8 mouse cellular contexts compared by ENCODE assay signal in genomic region chr10:78067226-78067625, GRCm38 (mm10). TPM values are rescaled to one million over a fixed set of nuclear protein-coding genes. Genes with fewer than 3 reads are reported as not detected.
DNase-seq lines count a peak whose midpoint lies in the region; ATAC-seq and TF ChIP-seq lines count a peak whose summit lies in the region.

No protein-coding gene starts in this region.

- H3K4me2 ChIP-seq in liver, postnatal 0 days (ENCODE audit: low read depth, low read length) = no peak overlapping the region
- no peak overlapping the region for H3K4me2 ChIP-seq in hindbrain, embryonic 14.5 days (replicated peaks)

- no peak for TF ChIP-seq POLR2A in ES-Bruce4 (IDR thresholded peaks at IDR 0.05; ENCODE audit: insufficient read depth, low read length)

- H3K27ac ChIP-seq in layer of hippocampus, adult 2 months = no peak overlapping the region
- no peak overlapping the region for H3K27ac ChIP-seq in ES-Bruce4 (ENCODE audit: insufficient read depth, low read length)
- no peak overlapping the region for H3K27ac ChIP-seq in embryonic facial prominence, embryonic 10.5 days (replicated peaks)
- H3K27ac ChIP-seq in liver, postnatal 0 days (ENCODE audit: low read depth) = no peak overlapping the region
- no peak overlapping the region for H3K27ac ChIP-seq in hindbrain, embryonic 14.5 days

- TF ChIP-seq CTCF in layer of hippocampus, adult 2 months (conservative IDR thresholded peaks at IDR 0.05) = peak; percentile 24; the same call in 1 of the 2 replicates
- TF ChIP-seq CTCF in ES-Bruce4 (IDR thresholded peaks at IDR 0.05; ENCODE audit: low read depth, low read length) = peak; percentile 33
- 0 out of 2 replicates have a peak, but pooled peaks have one; percentile 6 for TF ChIP-seq CTCF in liver, postnatal 0 days (IDR thresholded peaks at IDR 0.05; ENCODE audit: low read depth)

- WGBS in embryonic facial prominence, embryonic 10.5 days = 43% methylated on average over 4 of the region's 4 CpGs
- 37% methylated on average over 4 of the region's 4 CpGs for WGBS in liver, postnatal 0 days (ENCODE audit: insufficient replicate concordance)
- 52% methylated on average over 4 of the region's 4 CpGs for WGBS in hindbrain, embryonic 14.5 days

- H3K9ac ChIP-seq in ES-Bruce4 (ENCODE audit: low read depth, poor library complexity, severe bottlenecking) = no peak overlapping the region
- no peak overlapping the region for H3K9ac ChIP-seq in liver, postnatal 0 days (replicated peaks)
- H3K9ac ChIP-seq in hindbrain, embryonic 14.5 days = no peak overlapping the region

- H3K9me3 ChIP-seq in ES-Bruce4 (replicated peaks; ENCODE audit: control insufficient read depth, insufficient read depth, low read length, poor library complexity, severe bottlenecking) = no peaks in the 10 kb centered on the region
- no peaks in the 10 kb centered on the region for H3K9me3 ChIP-seq in embryonic facial prominence, embryonic 10.5 days
- H3K9me3 ChIP-seq in liver, postnatal 0 days (ENCODE audit: low read length) = no peaks in the 10 kb centered on the region
- H3K9me3 ChIP-seq in hindbrain, embryonic 14.5 days (ENCODE audit: control insufficient read depth, low read length) = no peaks in the 10 kb centered on the region

- ATAC-seq in liver, postnatal 0 days = no peak
- ATAC-seq in hindbrain, embryonic 14.5 days (ENCODE audit: low FRiP score) = no peak

- DNase-seq in layer of hippocampus, adult 2 months (ENCODE audit: low spot score in 2 of 2) = no peak
- DNase-seq in layer of hippocampus, adult 8-10 months (ENCODE audit: low spot score in 2 of 2) = no peak
- peak; percentile 39 for DNase-seq in embryonic facial prominence, embryonic 10.5 days (ENCODE audit: low spot score)
- DNase-seq in liver, postnatal 0 days = peak; percentile 41
- DNase-seq in hindbrain, embryonic 14.5 days (ENCODE audit: low spot score) = no peak
- DNase-seq in c-Kit-positive CD71-positive TER-119-positive erythroid progenitor cells, embryonic 14.5 days (ENCODE audit: low spot score) = no peak
- DNase-seq in T-cell, adult 2 months (ENCODE audit: low spot score) = no peak

- H3K27me3 ChIP-seq in ES-Bruce4 (ENCODE audit: control insufficient read depth, insufficient read depth, low read length, poor library complexity, severe bottlenecking) = no peaks in the 10 kb centered on the region
- peaks cover 48% of the 10 kb centered on the region for H3K27me3 ChIP-seq in embryonic facial prominence, embryonic 10.5 days (replicated peaks; ENCODE audit: low read depth, poor library complexity, severe bottlenecking)
- peaks cover 20% of the 10 kb centered on the region for H3K27me3 ChIP-seq in liver, postnatal 0 days (ENCODE audit: insufficient read depth, low read length)
- H3K27me3 ChIP-seq in hindbrain, embryonic 14.5 days (ENCODE audit: control insufficient read depth, insufficient read depth, low read length) = peaks cover 26% of the 10 kb centered on the region

- peaks cover 4% of the 10 kb centered on the region for H3K4me1 ChIP-seq in ES-Bruce4 (ENCODE audit: control insufficient read depth, insufficient read depth, low read length)
- H3K4me1 ChIP-seq in embryonic facial prominence, embryonic 10.5 days = peaks cover 22% of the 10 kb centered on the region
- peaks cover 3% of the 10 kb centered on the region; the same call in 1 of the 2 replicates for H3K4me1 ChIP-seq in liver, postnatal 0 days (ENCODE audit: insufficient read depth)
- H3K4me1 ChIP-seq in hindbrain, embryonic 14.5 days (replicated peaks; ENCODE audit: control insufficient read depth, insufficient read depth, low read length) = peaks cover 8% of the 10 kb centered on the region; the same call in 1 of the 2 replicates

- TF ChIP-seq EP300 in ES-Bruce4 (IDR thresholded peaks at IDR 0.05; ENCODE audit: insufficient read depth, low read depth, low read length) = no peak
- no peak for TF ChIP-seq EP300 in liver, postnatal 0 days (IDR thresholded peaks at IDR 0.05; ENCODE audit: low read depth)

- peaks cover 22% of the 10 kb centered on the region for H3K36me3 ChIP-seq in ES-Bruce4 (ENCODE audit: control insufficient read depth, insufficient read depth, low read length, poor library complexity, severe bottlenecking)
- no peaks in the 10 kb centered on the region for H3K36me3 ChIP-seq in embryonic facial prominence, embryonic 10.5 days (replicated peaks)
- 0 out of 2 replicates have a peak, but pooled peaks cover 5% of the 10 kb centered on the region for H3K36me3 ChIP-seq in liver, postnatal 0 days (replicated peaks; ENCODE audit: insufficient read depth, low read length)
- H3K36me3 ChIP-seq in hindbrain, embryonic 14.5 days (replicated peaks; ENCODE audit: control insufficient read depth, insufficient read depth) = no peaks in the 10 kb centered on the region

- H3K4me3 ChIP-seq in layer of hippocampus, adult 2 months = no peak overlapping the region
- H3K4me3 ChIP-seq in ES-Bruce4 (ENCODE audit: low read depth, low read length) = no peak overlapping the region
- H3K4me3 ChIP-seq in embryonic facial prominence, embryonic 10.5 days = no peak overlapping the region
- H3K4me3 ChIP-seq in liver, postnatal 0 days (ENCODE audit: low read depth, low read length) = no peak overlapping the region
- no peak overlapping the region for H3K4me3 ChIP-seq in hindbrain, embryonic 14.5 days (replicated peaks; ENCODE audit: low read length)

RNA-seq across cellular contexts. Expression of gene Icosl, which starts 1.9 kb away (rescaled TPM):
- 10 to 100 TPM in 1 of 2 experiments, 1 to 10 TPM in 1; 8.4 to 11.2 TPM for total RNA-seq in layer of hippocampus, adult 2 months (2021)
- 10 to 100 TPM; 12.1 to 13.2 (median 13.0) TPM for total RNA-seq in layer of hippocampus, adult 8-10 months (2022)
- 12.7 and 13.5 TPM in 2 replicates for polyA plus RNA-seq in ES-Bruce4 (2011; ENCODE audit: insufficient read depth, insufficient read length, low read depth, missing spikeins)
- polyA plus RNA-seq in embryonic facial prominence, embryonic 10.5 days (2016; fragmentation: Nextera tagmentation; extraction: Ambion mirVana) = 2.5 and 2.8 TPM in 2 replicates
- 0.86 and 1.2 TPM in 2 replicates for polyA plus RNA-seq in liver, postnatal 0 days (2015; fragmentation: Nextera tagmentation; extraction: Ambion mirVana)
- 0.79 and 1.1 TPM in 2 replicates for polyA plus RNA-seq in hindbrain, embryonic 14.5 days (2014; fragmentation: Nextera tagmentation; extraction: Ambion mirVana)

RNA-seq across cellular contexts. Expression of gene Aire, which starts 23.8 kb away (rescaled TPM):
- under 1 TPM; 0.46 to 0.54 TPM for total RNA-seq in layer of hippocampus, adult 2 months (2021)
- under 1 TPM; 0.56 to 0.93 (median 0.63) TPM for total RNA-seq in layer of hippocampus, adult 8-10 months (2022)
- polyA plus RNA-seq in ES-Bruce4 (2011; ENCODE audit: insufficient read depth, insufficient read length, low read depth, missing spikeins) = 20.9 and 23.5 TPM in 2 replicates
- 0.24 and 0.25 TPM in 2 replicates for polyA plus RNA-seq in embryonic facial prominence, embryonic 10.5 days (2016; fragmentation: Nextera tagmentation; extraction: Ambion mirVana)
- polyA plus RNA-seq in liver, postnatal 0 days (2015; fragmentation: Nextera tagmentation; extraction: Ambion mirVana) = not detected in 2 replicates
- 0.09 and 0.15 TPM in 2 replicates for polyA plus RNA-seq in hindbrain, embryonic 14.5 days (2014; fragmentation: Nextera tagmentation; extraction: Ambion mirVana)

RNA-seq across cellular contexts. Expression of gene Dnmt3l, which starts 25.5 kb away (rescaled TPM):
- not detected for total RNA-seq in layer of hippocampus, adult 2 months (2021)
- total RNA-seq in layer of hippocampus, adult 8-10 months (2022) = under 1 TPM in 3 of 4 experiments, not detected in 1; 0.29 to 0.72 (median 0.30) TPM
- 175 and 179 TPM in 2 replicates for polyA plus RNA-seq in ES-Bruce4 (2011; ENCODE audit: insufficient read depth, insufficient read length, low read depth, missing spikeins)
- 0.34 TPM in 1 of 2 replicates, not detected in the other for polyA plus RNA-seq in embryonic facial prominence, embryonic 10.5 days (2016; fragmentation: Nextera tagmentation; extraction: Ambion mirVana)
- not detected in 2 replicates for polyA plus RNA-seq in liver, postnatal 0 days (2015; fragmentation: Nextera tagmentation; extraction: Ambion mirVana)
- polyA plus RNA-seq in hindbrain, embryonic 14.5 days (2014; fragmentation: Nextera tagmentation; extraction: Ambion mirVana) = not detected in 2 replicates

RNA-seq across cellular contexts. Expression of gene Pfkl, which starts 57.3 kb away (rescaled TPM):
- total RNA-seq in layer of hippocampus, adult 2 months (2021) = 100 to 1,000 TPM; 232 to 233 TPM
- 100 to 1,000 TPM; 224 to 240 (median 229) TPM for total RNA-seq in layer of hippocampus, adult 8-10 months (2022)
- 100 and 102 TPM in 2 replicates for polyA plus RNA-seq in ES-Bruce4 (2011; ENCODE audit: insufficient read depth, insufficient read length, low read depth, missing spikeins)
- 234 and 275 TPM in 2 replicates for polyA plus RNA-seq in embryonic facial prominence, embryonic 10.5 days (2016; fragmentation: Nextera tagmentation; extraction: Ambion mirVana)
- 23.5 and 31.3 TPM in 2 replicates for polyA plus RNA-seq in liver, postnatal 0 days (2015; fragmentation: Nextera tagmentation; extraction: Ambion mirVana)
- polyA plus RNA-seq in hindbrain, embryonic 14.5 days (2014; fragmentation: Nextera tagmentation; extraction: Ambion mirVana) = 93.5 and 98.2 TPM in 2 replicates

Comparison
In these comparisons a context has a peak if more than half of its experiments do, and no peak if none do; other contexts are left out.
1. DNase-seq: peak in embryonic facial prominence, embryonic 10.5 days (single experiment) and liver, postnatal 0 days (single experiment); none in layer of hippocampus, adult 2 months (0 of 2), layer of hippocampus, adult 8-10 months (0 of 2), hindbrain, embryonic 14.5 days (single experiment), c-Kit-positive CD71-positive TER-119-positive erythroid progenitor cells, embryonic 14.5 days (single experiment) and T-cell, adult 2 months (single experiment).
2. RNA of gene Aire, which starts 23.8 kb away (polyA plus RNA-seq): 20.9 to 23.5 TPM in ES-Bruce4; 0.24 to 0.25 TPM in embryonic facial prominence, embryonic 10.5 days, 0.09 to 0.15 TPM in hindbrain, embryonic 14.5 days and not detected in liver, postnatal 0 days; every median in the first group is over 10 times any median in the second.
3. RNA of gene Dnmt3l, which starts 25.5 kb away (polyA plus RNA-seq): 175 to 179 TPM in ES-Bruce4; not detected in liver, postnatal 0 days, 0.34 TPM in embryonic facial prominence, embryonic 10.5 days and not detected in hindbrain, embryonic 14.5 days; every median in the first group is over 100 times any median in the second.
4. Peak in every context shown above with its lines, with median percentiles within 50 percentile points of each other: CTCF ChIP-seq.